Mouse (Mus musculus) C2C12 (cell line): ENCODE measurements at regions not wholly inside any gene's neighbourhood (a gene's known extent, or its start where the extent isn't known, plus 50 kb on each side); places are given as distances from the start of the nearest gene placed in this dataset.

Source experiments
- CTCF ChIP-seq: IDR thresholded peaks from one replicate; pipeline ENCODE4 v1.5.1; 2011; ENCODE audit not compliant: control insufficient read depth, insufficient read depth, insufficient read length
- USF1 ChIP-seq: IDR thresholded peaks from one replicate; pipeline ENCODE4 v1.6.1; 2011; ENCODE audit warnings: low read depth, mild to moderate bottlenecking, control low read depth, moderate library complexity

- TF ChIP-seq CTCF: no peak
- TF ChIP-seq USF1: no peak
Observed at GRCm38 (mm10) chr16:86594992-86595391, 693.4 kb upstream of the Adamts5 start.
